Mouse (Mus musculus) MEL (cell line): ENCODE results near the gene Fcf1. TPM values are rescaled to one million over a fixed set of nuclear protein-coding genes. Genes with fewer than 3 reads are reported as not detected.

ENCODE experiments used
- DNase-seq: peaks from one replicate; pipeline ENCODE4 v3.0.0; 2011; ENCODE audit warnings: low read depth, low spot score
- H3K27ac ChIP-seq: 2 replicates; pipeline ENCODE4 v1.5.1; 2012; ENCODE audit warnings: low read depth, mild to moderate bottlenecking, control low read depth, low read length, moderate library complexity; ENCODE audit not compliant: control insufficient read depth
- H3K27me3 ChIP-seq, 2 experiments: fragments of 150-350 bp in 1 of 2; sonication (generic) in 1 of 2; 2 replicates each; pipeline ENCODE4 v1.6.1; 2012; ENCODE audit warnings: low read length in 2 of 2, mild to moderate bottlenecking in 2 of 2, improper control_type of control experiment in 1 of 2, moderate library complexity in 1 of 2; ENCODE audit not compliant: insufficient read depth in 2 of 2, control insufficient read depth in 1 of 2
- H3K36me3 ChIP-seq, 2 experiments: 2 replicates each; pipeline ENCODE4 v1.6.1; 2012 to 2014; ENCODE audit warnings: low read length in 2 of 2, improper control_type of control experiment in 1 of 2, inconsistent platforms in 1 of 2, mild to moderate bottlenecking in 1 of 2; ENCODE audit not compliant: insufficient read depth in 2 of 2, control insufficient read depth in 1 of 2
- H3K4me1 ChIP-seq, 2 experiments: fragments of 150-350 bp in 1 of 2; sonication (generic) in 1 of 2; 2 replicates each; pipeline ENCODE4 v1.6.1; 2012; ENCODE audit warnings: low read length in 2 of 2, improper control_type of control experiment in 1 of 2, mild to moderate bottlenecking in 1 of 2; ENCODE audit not compliant: insufficient read depth in 2 of 2, control insufficient read depth in 1 of 2
- H3K4me3 ChIP-seq, 2 experiments: fragments of 150-350 bp in 1 of 2; sonication (generic) in 1 of 2; 2 replicates each; pipeline ENCODE4 v1.5.1; 2012; ENCODE audit warnings: low read depth in 2 of 2, low read length in 2 of 2, mild to moderate bottlenecking in 2 of 2, moderate library complexity in 2 of 2, control low read depth in 1 of 2, improper control_type of control experiment in 1 of 2; ENCODE audit not compliant: control insufficient read depth in 1 of 2, insufficient read depth in 1 of 2
- H3K79me2 ChIP-seq: 2 replicates; pipeline ENCODE4 v1.6.1; 2012; ENCODE audit warnings: mild to moderate bottlenecking, low read length, moderate library complexity; ENCODE audit not compliant: control insufficient read depth, poor library complexity, insufficient read depth
- H3K9ac ChIP-seq: 2 replicates; pipeline ENCODE4 v1.6.1; 2012; ENCODE audit warnings: low read depth, mild to moderate bottlenecking, control low read depth, low read length, moderate library complexity; ENCODE audit not compliant: control insufficient read depth, poor library complexity, severe bottlenecking
- H3K9me3 ChIP-seq: fragments of 150-350 bp; sonication (generic); replicated peaks from 2 replicates; pipeline ENCODE4 v1.6.1; 2012; ENCODE audit warnings: mild to moderate bottlenecking, low read length, improper control_type of control experiment, moderate library complexity; ENCODE audit not compliant: insufficient read depth
- CHD1 ChIP-seq: IDR thresholded peaks from 2 replicates; pipeline ENCODE4 v1.6.1; 2012; ENCODE audit warnings: low read depth, mild to moderate bottlenecking, inconsistent platforms, low read length, improper control_type of control experiment
- CTCF ChIP-seq, 3 experiments: IDR thresholded peaks in 2 of 3; conservative IDR thresholded peaks in 1 of 3; 2 replicates each; pipeline ENCODE4 v1.5.1; 2011 to 2012; ENCODE audit warnings: low read length in 3 of 3, low read depth in 2 of 3, mild to moderate bottlenecking in 2 of 3, improper control_type of control experiment in 1 of 3, inconsistent platforms in 1 of 3, mixed read lengths in 1 of 3, moderate library complexity in 1 of 3; ENCODE audit not compliant: control insufficient read depth in 1 of 3, insufficient read depth in 1 of 3, poor library complexity in 1 of 3, severe bottlenecking in 1 of 3
- E2F4 ChIP-seq: IDR thresholded peaks from 2 replicates; pipeline ENCODE4 v1.6.1; 2011; ENCODE audit warnings: low read depth, low read length, improper control_type of control experiment, borderline replicate concordance
- EP300 ChIP-seq, 2 experiments: IDR thresholded peaks; 2 replicates each; pipeline ENCODE4 v1.6.1; 2011; ENCODE audit warnings: improper control_type of control experiment in 2 of 2, low read length in 2 of 2, low read depth in 1 of 2, mild to moderate bottlenecking in 1 of 2
- ETS1 ChIP-seq: IDR thresholded peaks from 2 replicates; pipeline ENCODE4 v1.6.1; 2012; ENCODE audit warnings: low read depth, mild to moderate bottlenecking, inconsistent platforms, low read length, improper control_type of control experiment, moderate library complexity
- GABPA ChIP-seq: IDR thresholded peaks from 2 replicates; pipeline ENCODE4 v1.6.1; 2012; ENCODE audit warnings: low read depth, mild to moderate bottlenecking, inconsistent platforms, low read length, improper control_type of control experiment, moderate library complexity
- GATA1 ChIP-seq: IDR thresholded peaks from 2 replicates; pipeline ENCODE4 v1.6.1; 2011; ENCODE audit warnings: low read depth, low read length, improper control_type of control experiment
- HCFC1 ChIP-seq: IDR thresholded peaks from 2 replicates; pipeline ENCODE4 v1.6.1; 2012; ENCODE audit warnings: low read depth, mild to moderate bottlenecking, inconsistent platforms, low read length, improper control_type of control experiment, moderate library complexity
- KAT2A ChIP-seq: conservative IDR thresholded peaks from 2 replicates; pipeline ENCODE4 v1.6.1; 2012; ENCODE audit warnings: low read depth, low read length, improper control_type of control experiment, inconsistent platforms
- MAFK ChIP-seq: IDR thresholded peaks from 2 replicates; pipeline ENCODE4 v1.6.1; 2011; ENCODE audit warnings: low read depth, mild to moderate bottlenecking, low read length, improper control_type of control experiment, borderline replicate concordance
- MAX ChIP-seq: IDR thresholded peaks from 2 replicates; pipeline ENCODE4 v1.6.1; 2011; ENCODE audit warnings: low read length, improper control_type of control experiment
- MAZ ChIP-seq: IDR thresholded peaks from 2 replicates; pipeline ENCODE4 v1.6.1; 2012; ENCODE audit warnings: low read depth, mild to moderate bottlenecking, inconsistent platforms, low read length, improper control_type of control experiment
- MEF2A ChIP-seq: IDR thresholded peaks from 2 replicates; pipeline ENCODE4 v1.6.1; 2014; ENCODE audit warnings: low read depth, mild to moderate bottlenecking, inconsistent platforms, low read length, improper control_type of control experiment; ENCODE audit not compliant: poor library complexity, insufficient replicate concordance, severe bottlenecking; ENCODE audit errors: extremely low read depth
- NRF1 ChIP-seq: IDR thresholded peaks from 2 replicates; pipeline ENCODE4 v1.6.1; 2014; ENCODE audit warnings: low read depth, mild to moderate bottlenecking, inconsistent platforms, low read length, improper control_type of control experiment, moderate library complexity; ENCODE audit not compliant: poor library complexity, insufficient read depth, severe bottlenecking
- POLR2AphosphoS5 ChIP-seq: IDR thresholded peaks from 2 replicates; pipeline ENCODE4 v1.6.1; 2012; ENCODE audit warnings: low read depth, borderline replicate concordance, mild to moderate bottlenecking, inconsistent platforms, low read length, moderate library complexity, mixed read lengths
- RAD21 ChIP-seq: IDR thresholded peaks from 2 replicates; pipeline ENCODE4 v1.6.1; 2011; ENCODE audit warnings: mild to moderate bottlenecking, low read depth, low read length, improper control_type of control experiment
- SIN3A ChIP-seq: IDR thresholded peaks from 2 replicates; pipeline ENCODE4 v1.6.1; 2012; ENCODE audit warnings: low read length, improper control_type of control experiment, inconsistent platforms
- TAL1 ChIP-seq: IDR thresholded peaks from 2 replicates; pipeline ENCODE4 v1.6.1; 2012; ENCODE audit warnings: mild to moderate bottlenecking, inconsistent platforms, low read length, moderate library complexity, mixed read lengths
- TBP ChIP-seq: IDR thresholded peaks from 2 replicates; pipeline ENCODE4 v1.8.0; 2011; ENCODE audit warnings: low read depth, low read length, improper control_type of control experiment
- USF1 ChIP-seq: IDR thresholded peaks from 2 replicates; pipeline ENCODE4 v1.6.1; 2014; ENCODE audit warnings: low read depth, mild to moderate bottlenecking, inconsistent platforms, low read length, improper control_type of control experiment, moderate library complexity
- USF2 ChIP-seq, 2 experiments: IDR thresholded peaks; 2 replicates each; pipeline ENCODE4 v1.6.1; 2011 to 2012; ENCODE audit warnings: improper control_type of control experiment in 2 of 2, low read length in 2 of 2, borderline replicate concordance in 1 of 2, inconsistent platforms in 1 of 2, low read depth in 1 of 2, mild to moderate bottlenecking in 1 of 2; ENCODE audit not compliant: insufficient read depth in 1 of 2
- ZC3H11A ChIP-seq: IDR thresholded peaks from 2 replicates; pipeline ENCODE4 v1.6.1; 2012; ENCODE audit warnings: low read depth, mild to moderate bottlenecking, inconsistent platforms, low read length, improper control_type of control experiment
- ZKSCAN1 ChIP-seq: IDR thresholded peaks from 2 replicates; pipeline ENCODE4 v1.6.1; 2012; ENCODE audit warnings: low read depth, mild to moderate bottlenecking, inconsistent platforms, low read length, improper control_type of control experiment, moderate library complexity
- polyA plus RNA-seq, 2 experiments: library from polyadenylated mRNA; stranded (reverse) in 1 of 2; unstranded in 1 of 2; fragments of >175 nt in 1 of 2; fragments of >200 nt in 1 of 2; gene quantifications; 2 replicates each; pipeline versions ENCODE4 v1.2.1 to v1.2.4; 2012; ENCODE audit warnings: low replicate concordance in 2 of 2, low read depth in 1 of 2; ENCODE audit not compliant: insufficient read length in 2 of 2, insufficient read depth in 1 of 2, missing spikeins in 1 of 2
- total RNA-seq: library from RNA; depleted of rRNA; stranded (reverse); fragments of 300-350 nt; gene quantifications from 2 replicates; pipeline ENCODE4 v1.2.3, GENCODE M21; 2012

Fcf1 gene
- total and polyA plus RNA-seq, 3 experiments, result 172 to 250 TPM; not detected in 1

DNA sequence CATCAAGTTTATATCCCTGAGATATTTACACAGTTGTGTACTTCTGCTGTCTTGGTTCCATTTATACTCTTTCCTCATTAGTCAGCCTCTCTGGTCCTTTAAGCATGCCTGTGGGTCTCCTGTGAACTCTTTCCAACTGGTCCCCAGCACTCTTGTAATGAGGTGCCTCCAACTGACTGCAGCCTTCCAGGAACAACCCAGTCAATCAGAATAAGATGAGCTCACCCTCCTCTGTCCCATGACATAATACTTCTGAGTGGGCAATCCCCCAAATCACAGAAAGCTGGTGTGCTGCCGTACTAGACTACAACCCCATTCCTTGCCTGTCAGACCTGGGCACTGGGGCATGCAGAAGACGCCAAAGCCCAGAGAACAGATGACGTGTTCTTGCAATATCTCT lies 14.4 kb upstream of the Fcf1 start:
- TF ChIP-seq GATA1 (no peak), ETS1 (no peak), ZKSCAN1 (no peak), MAZ (no peak), USF1 (no peak), E2F4 (no peak)
- TF ChIP-seq, all 39 proteins: peak for 0
- peaks cover 14% of the 10 kb centered on the region in 2 experiments for H3K36me3 ChIP-seq
- peaks cover 11 to 16% of the 10 kb centered on the region in 2 experiments; a peak in 2 of 4 replicates for H3K4me1 ChIP-seq
- no peak for DNase-seq
- H3K4me3 ChIP-seq, result no peak overlapping the region
- no peak overlapping the region for H3K27ac ChIP-seq
- H3K9ac ChIP-seq, result no peak overlapping the region
- H3K79me2 ChIP-seq, result peaks cover 11% of the 10 kb centered on the region
- H3K9me3 ChIP-seq, result no peaks in the 10 kb centered on the region
- no peaks in the 10 kb centered on the region for H3K27me3 ChIP-seq

DNA sequence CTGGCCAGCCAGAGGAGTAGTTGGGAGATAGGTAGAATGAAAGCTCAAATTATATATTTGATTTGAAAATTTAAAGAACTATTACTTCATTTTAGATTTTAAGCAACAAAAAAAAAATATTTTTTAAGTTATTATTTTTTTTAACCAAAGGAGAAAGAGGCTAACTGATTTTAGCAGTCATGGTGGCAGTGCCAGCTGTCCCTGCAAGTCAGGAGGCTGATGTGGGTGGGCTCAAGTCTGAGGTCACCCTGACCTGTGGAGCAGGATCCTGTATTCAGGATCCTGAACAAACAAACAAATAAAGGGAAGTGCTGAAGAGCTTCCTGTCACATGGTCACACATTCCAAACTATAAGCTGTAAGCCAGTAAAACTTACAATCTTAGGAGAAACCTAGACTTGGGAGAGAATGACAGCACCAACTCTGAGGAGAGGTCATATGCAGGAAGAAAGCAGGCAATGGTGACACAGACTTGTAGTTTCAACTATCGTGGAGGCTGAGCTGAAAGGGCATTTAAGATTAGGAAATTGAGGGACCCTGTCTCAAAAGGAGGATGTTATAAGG lies 11.8 kb upstream of the Fcf1 start:
- Histone ChIP-seq H3K4me3 (no peak overlapping the region), H3K27me3 (no peaks in the 10 kb centered on the region), H3K9ac (no peak overlapping the region; the same call in 1 of the 2 replicates), H3K79me2 (peaks cover 9% of the 10 kb centered on the region), H3K9me3 (no peaks in the 10 kb centered on the region), H3K36me3 (peaks cover 13 to 32% of the 10 kb centered on the region in 2 experiments), H3K4me1 (peaks cover 25 to 31% of the 10 kb centered on the region in 2 experiments), H3K27ac (peak overlapping the region; percentile 67; the same call in 1 of the 2 replicates)
- no peak for TF ChIP-seq SIN3A
- TF ChIP-seq USF1, result peak; percentile 68
- TF ChIP-seq USF2 (IDR thresholded peaks at IDR 0.05; ENCODE audit: borderline replicate concordance in 1 of 2, insufficient read depth in 1 of 2, low read depth in 1 of 2, low read length in 2 of 2), result 0 out of 4 replicates have a peak, but pooled peaks of 1 of the 2 experiments have one; percentile 17
- TF ChIP-seq, all 39 proteins: peak for 2
- no peak for DNase-seq

DNA sequence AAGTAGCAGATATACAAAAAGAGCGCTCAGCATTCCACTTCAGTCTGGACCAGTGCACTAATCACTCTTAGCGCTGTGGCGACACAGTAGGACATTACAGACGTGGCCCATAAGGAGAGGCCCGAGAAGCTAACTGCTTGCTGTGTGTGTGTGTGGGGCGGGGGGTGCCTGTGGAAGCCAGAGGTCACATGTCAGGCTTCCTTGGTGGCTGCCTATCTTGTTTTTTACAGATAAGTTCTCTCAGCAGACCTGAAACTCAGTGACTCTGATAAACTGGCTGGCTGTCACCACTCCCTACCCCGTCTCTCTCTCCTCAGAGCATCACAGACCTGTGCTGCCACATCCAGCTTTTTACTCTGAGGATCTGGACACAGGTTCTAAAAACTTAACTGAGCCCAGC lies 8.1 kb upstream of the Fcf1 start:
- Histone ChIP-seq H3K79me2 (peaks cover 15% of the 10 kb centered on the region), H3K27ac (peak overlapping the region; percentile 84), H3K4me3 (peak overlapping the region; percentile 23 to 37), H3K9ac (peak overlapping the region; percentile 58), H3K36me3 (peaks cover 4 to 45% of the 10 kb centered on the region in 2 experiments; a peak in 3 of 4 replicates), H3K9me3 (no peaks in the 10 kb centered on the region), H3K27me3 (no peaks in the 10 kb centered on the region), H3K4me1 (peaks cover 30 to 31% of the 10 kb centered on the region in 2 experiments)
- DNase-seq, result peak; percentile 82
- peak; percentile 79 to 86 for TF ChIP-seq EP300 (IDR thresholded peaks at IDR 0.05; ENCODE audit: low read depth in 1 of 2, low read length in 2 of 2)
- no peak for TF ChIP-seq ZC3H11A
- 0 out of 2 replicates have a peak, but pooled peaks have one; percentile 22 for TF ChIP-seq HCFC1
- no peak; the same call in 1 of the 2 replicates for TF ChIP-seq MAFK
- TF ChIP-seq CHD1, result no peak
- peak; percentile 33 for TF ChIP-seq MAX
- peak; percentile 92 for TF ChIP-seq USF1
- TF ChIP-seq GABPA, result no peak
- TF ChIP-seq KAT2A, result no peak
- no peak for TF ChIP-seq TBP
- peak; percentile 73 for TF ChIP-seq TAL1
- TF ChIP-seq USF2 (IDR thresholded peaks at IDR 0.05; ENCODE audit: borderline replicate concordance in 1 of 2, insufficient read depth in 1 of 2, low read depth in 1 of 2, low read length in 2 of 2), result 0 out of 4 replicates have a peak, but pooled peaks of 1 of the 2 experiments have one; percentile 34
- no peak for TF ChIP-seq POLR2AphosphoS5
- no peak for TF ChIP-seq MEF2A
- no peak for TF ChIP-seq RAD21
- no peak for TF ChIP-seq MAZ
- no peak for TF ChIP-seq NRF1
- TF ChIP-seq E2F4, result no peak
- no peak for TF ChIP-seq CTCF (IDR thresholded peaks at IDR 0.05 in 2 of 3, conservative IDR thresholded peaks at IDR 0.05 in 1 of 3; ENCODE audit: control insufficient read depth in 1 of 3, insufficient read depth in 1 of 3, low read depth in 2 of 3, low read length in 3 of 3, poor library complexity in 1 of 3, severe bottlenecking in 1 of 3)
- TF ChIP-seq ZKSCAN1, result no peak
